Mouse (Mus musculus) myocyte (in vitro differentiated cells): ENCODE results near the gene Prss50. TPM values are rescaled to one million over a fixed set of nuclear protein-coding genes. Genes with fewer than 3 reads are reported as not detected.

Experiments used
- H3K27me3 ChIP-seq: one replicate; pipeline ENCODE4 v1.6.1; 2011; ENCODE audit not compliant: control insufficient read depth, insufficient read depth, insufficient read length
- H3K36me3 ChIP-seq: one replicate; pipeline ENCODE4 v1.6.1; 2011; ENCODE audit not compliant: control insufficient read depth, insufficient read depth
- H3K4me2 ChIP-seq: one replicate; pipeline ENCODE4 v1.6.1; 2011; ENCODE audit warnings: low read depth, control low read depth
- H3K4me3 ChIP-seq: one replicate; pipeline ENCODE4 v1.5.1; 2011; ENCODE audit warnings: mild to moderate bottlenecking, control low read depth, moderate library complexity
- H3K79me2 ChIP-seq: one replicate; pipeline ENCODE4 v1.6.1; 2011; ENCODE audit not compliant: control insufficient read depth, insufficient read depth
- H3ac ChIP-seq: one replicate; pipeline ENCODE4 v1.6.1; 2011; ENCODE audit not compliant: control insufficient read depth, insufficient read length
- CEBPB ChIP-seq: IDR thresholded peaks from 2 replicates; pipeline ENCODE4 v1.6.1; 2011; ENCODE audit warnings: mild to moderate bottlenecking, moderate library complexity; ENCODE audit not compliant: poor library complexity, insufficient read depth, severe bottlenecking
- E2F4 ChIP-seq: IDR thresholded peaks from one replicate; pipeline ENCODE4 v1.6.1; 2011; ENCODE audit warnings: mild to moderate bottlenecking, control low read depth, moderate library complexity; ENCODE audit not compliant: insufficient read depth
- MAX ChIP-seq: IDR thresholded peaks from one replicate; pipeline ENCODE4 v1.6.1; 2011; ENCODE audit warnings: low read depth, mild to moderate bottlenecking, control low read depth
- MYOD1 ChIP-seq, 3 experiments: IDR thresholded peaks; one replicate each; pipeline ENCODE4 v1.6.1; 2011; ENCODE audit warnings: control low read depth in 2 of 3, low read depth in 2 of 3, mild to moderate bottlenecking in 2 of 3, moderate library complexity in 1 of 3; ENCODE audit not compliant: insufficient read length in 2 of 3, control insufficient read depth in 1 of 3
- MYOG ChIP-seq, 3 experiments: IDR thresholded peaks; one replicate each; pipeline ENCODE4 v1.6.1; 2011; ENCODE audit warnings: control low read depth in 2 of 3, low read depth in 2 of 3, mild to moderate bottlenecking in 2 of 3; ENCODE audit not compliant: insufficient read length in 2 of 3, control insufficient read depth in 1 of 3, insufficient read depth in 1 of 3
- POLR2A ChIP-seq: IDR thresholded peaks from one replicate; pipeline ENCODE4 v1.6.1; 2011; ENCODE audit warnings: low read depth, mild to moderate bottlenecking, control low read depth, moderate library complexity; ENCODE audit not compliant: insufficient read length
- POLR2AphosphoS2 ChIP-seq: IDR thresholded peaks from one replicate; pipeline ENCODE4 v1.6.1; 2011; ENCODE audit warnings: low read depth, control low read depth; ENCODE audit not compliant: insufficient read length
- REST ChIP-seq: IDR thresholded peaks from one replicate; pipeline ENCODE4 v1.6.1; 2011; ENCODE audit warnings: mild to moderate bottlenecking, control low read depth, moderate library complexity; ENCODE audit not compliant: insufficient read depth, insufficient read length
- SRF ChIP-seq: IDR thresholded peaks from one replicate; pipeline ENCODE4 v1.6.1; 2011; ENCODE audit warnings: low read depth; ENCODE audit not compliant: control insufficient read depth, insufficient read length
- TCF12 ChIP-seq: IDR thresholded peaks from one replicate; pipeline ENCODE4 v1.6.1; 2011; ENCODE audit warnings: mild to moderate bottlenecking, control low read depth; ENCODE audit not compliant: poor library complexity, insufficient read depth, severe bottlenecking
- TCF3 ChIP-seq: IDR thresholded peaks from one replicate; pipeline ENCODE4 v1.6.1; 2011; ENCODE audit warnings: low read depth, control low read depth; ENCODE audit not compliant: insufficient read length
- USF1 ChIP-seq: IDR thresholded peaks from one replicate; pipeline ENCODE4 v1.6.1; 2011; ENCODE audit warnings: low read depth, mild to moderate bottlenecking, control low read depth, moderate library complexity
- polyA plus RNA-seq: library from polyadenylated mRNA; unstranded; fragments of >200 nt; fragmentation: generic; extraction: Trizol; gene quantifications from one replicate; pipeline ENCODE4 v1.2.1, GENCODE M21; 2012; ENCODE audit warnings: missing spikeins

Gene Prss50
- polyA plus RNA-seq, 1 experiment: 0.02 TPM

- no peak overlapping the region for H3K4me3 ChIP-seq
- H3K27me3 ChIP-seq: no peaks in the 10 kb centered on the region
- H3K79me2 ChIP-seq: no peaks in the 10 kb centered on the region
- no peak overlapping the region for H3K4me2 ChIP-seq
- no peak overlapping the region for H3ac ChIP-seq
- no peaks in the 10 kb centered on the region for H3K36me3 ChIP-seq
- TF ChIP-seq MYOG (IDR thresholded peaks at IDR 0.05; ENCODE audit: control insufficient read depth in 1 of 3, insufficient read depth in 1 of 3, insufficient read length in 2 of 3, low read depth in 2 of 3) (no peak), MAX (no peak), REST (no peak), TCF3 (no peak), POLR2AphosphoS2 (no peak), USF1 (no peak), TCF12 (no peak), POLR2A (no peak), SRF (no peak), E2F4 (no peak), CEBPB (no peak), MYOD1 (IDR thresholded peaks at IDR 0.05; ENCODE audit: control insufficient read depth in 1 of 3, insufficient read length in 2 of 3, low read depth in 2 of 3) (no peak)
These were observed 1.9 kb upstream of the Prss50 start for GRCm38 (mm10) chr9:110855903-110856302.

GRCm38 (mm10) chr9:110856920-110857319 lies 847 bp upstream of the Prss50 start:
- TF ChIP-seq CEBPB (no peak), POLR2A (no peak), TCF12 (no peak), POLR2AphosphoS2 (no peak), USF1 (no peak), MAX (no peak), TCF3 (no peak), MYOG (IDR thresholded peaks at IDR 0.05; ENCODE audit: control insufficient read depth in 1 of 3, insufficient read depth in 1 of 3, insufficient read length in 2 of 3, low read depth in 2 of 3) (no peak), E2F4 (no peak), REST (no peak)
- Histone ChIP-seq H3K4me2 (no peak overlapping the region), H3K79me2 (no peaks in the 10 kb centered on the region), H3K4me3 (no peak overlapping the region), H3ac (no peak overlapping the region), H3K36me3 (no peaks in the 10 kb centered on the region), H3K27me3 (no peaks in the 10 kb centered on the region)

GRCm38 (mm10) chr9:110858523-110858922 lies 756 bp downstream of the Prss50 start:
- no peak overlapping the region for H3ac ChIP-seq
- no peak overlapping the region for H3K4me2 ChIP-seq
- no peaks in the 10 kb centered on the region for H3K36me3 ChIP-seq
- no peaks in the 10 kb centered on the region for H3K79me2 ChIP-seq
- no peak for TF ChIP-seq MYOD1 (IDR thresholded peaks at IDR 0.05; ENCODE audit: control insufficient read depth in 1 of 3, insufficient read length in 2 of 3, low read depth in 2 of 3)
- no peak overlapping the region for H3K4me3 ChIP-seq
- no peaks in the 10 kb centered on the region for H3K27me3 ChIP-seq

- no peak overlapping the region for H3K4me2 ChIP-seq
- TF ChIP-seq CEBPB (no peak), MYOG (IDR thresholded peaks at IDR 0.05; ENCODE audit: control insufficient read depth in 1 of 3, insufficient read depth in 1 of 3, insufficient read length in 2 of 3, low read depth in 2 of 3) (no peak), TCF3 (no peak), MAX (no peak), TCF12 (no peak), POLR2AphosphoS2 (no peak), MYOD1 (IDR thresholded peaks at IDR 0.05; ENCODE audit: control insufficient read depth in 1 of 3, insufficient read length in 2 of 3, low read depth in 2 of 3) (no peak), SRF (no peak), USF1 (no peak), POLR2A (no peak)
- H3K79me2 ChIP-seq: no peaks in the 10 kb centered on the region
- H3ac ChIP-seq: no peak overlapping the region
- no peaks in the 10 kb centered on the region for H3K36me3 ChIP-seq
- H3K27me3 ChIP-seq: no peaks in the 10 kb centered on the region
- H3K4me3 ChIP-seq: no peak overlapping the region
These were observed 1.3 kb downstream of the Prss50 start for GRCm38 (mm10) chr9:110858967-110859596.

GRCm38 (mm10) chr9:110871030-110871429 lies 13.3 kb downstream of the Prss50 start:
- no peaks in the 10 kb centered on the region for H3K79me2 ChIP-seq
- H3K4me3 ChIP-seq: no peak overlapping the region
- peaks cover 12% of the 10 kb centered on the region for H3K27me3 ChIP-seq
- no peak overlapping the region for H3K4me2 ChIP-seq
- no peak overlapping the region for H3ac ChIP-seq
- no peaks in the 10 kb centered on the region for H3K36me3 ChIP-seq
- TF ChIP-seq TCF12 (no peak), REST (peak; percentile 11)
